Mouse (Mus musculus): ENCODE measurements around the gene Il31.
"Not testable (repeated sequence)": the region's sequence is repeated elsewhere in the genome, so short reads cannot be mapped to it uniquely, and the experiment has no call there.

The Il31 gene

DNA sequence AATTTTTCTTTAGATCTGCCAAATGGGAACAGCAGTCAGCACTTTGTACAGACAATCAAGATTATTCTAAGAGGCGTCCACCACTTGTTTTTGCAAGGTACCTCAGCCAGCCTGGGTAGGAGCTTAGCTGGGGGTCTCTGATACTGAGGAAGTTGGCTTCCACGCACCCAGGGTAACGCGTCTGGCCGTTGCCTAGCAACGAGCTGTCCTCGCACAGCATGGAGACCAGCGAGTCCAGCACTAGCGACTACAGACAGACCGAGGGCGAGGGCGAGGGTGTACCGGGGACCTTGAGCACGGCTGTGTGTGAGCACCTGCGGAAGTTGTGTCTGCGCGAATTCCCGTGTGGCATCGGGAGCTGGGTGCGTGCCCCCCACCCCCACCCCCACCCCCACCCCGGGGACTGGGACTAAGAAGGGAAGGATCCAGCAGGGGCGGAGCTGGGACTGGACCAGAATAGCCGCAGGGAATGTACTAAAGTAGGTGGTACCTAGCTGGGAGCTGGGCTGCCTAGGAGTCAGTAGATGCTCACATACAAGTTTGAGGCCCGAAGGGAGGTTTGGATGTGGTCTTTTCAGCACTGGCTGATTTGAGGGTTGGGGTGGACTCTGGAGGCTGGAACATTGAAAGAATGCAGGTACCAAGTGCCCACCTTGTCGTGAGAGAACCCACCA lies at the start of gene Il31, which contains the start of gene Lrrc43:
Gene Il31 (minus strand): TSS at position 378 of the 674 bp plus-strand sequence.
Gene Lrrc43 (plus strand): TSS at position 194 of the 674 bp plus-strand sequence.
- DNase-seq: no peak

DNA sequence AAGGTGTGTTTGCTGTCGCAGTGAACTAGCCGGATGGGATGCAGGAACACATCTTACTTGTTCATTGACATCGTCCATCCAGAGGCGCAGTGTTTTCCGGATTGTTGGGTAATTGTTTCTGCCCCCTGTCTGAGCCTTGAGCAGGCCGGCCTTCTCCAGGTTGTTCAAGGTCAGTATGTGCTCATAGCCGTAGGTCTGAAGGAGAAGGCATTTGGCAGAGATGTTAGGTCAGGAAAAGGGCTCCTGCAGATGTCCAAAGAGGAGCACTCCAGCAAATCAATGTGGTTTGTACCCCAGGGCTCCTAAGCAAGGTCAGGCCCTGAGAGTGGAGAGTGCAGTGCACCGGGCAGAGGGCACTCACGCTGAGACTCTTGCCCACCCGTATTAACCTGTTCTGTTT lies 44.5 kb upstream of the Il31 start:
- DNase-seq: no peak

DNA sequence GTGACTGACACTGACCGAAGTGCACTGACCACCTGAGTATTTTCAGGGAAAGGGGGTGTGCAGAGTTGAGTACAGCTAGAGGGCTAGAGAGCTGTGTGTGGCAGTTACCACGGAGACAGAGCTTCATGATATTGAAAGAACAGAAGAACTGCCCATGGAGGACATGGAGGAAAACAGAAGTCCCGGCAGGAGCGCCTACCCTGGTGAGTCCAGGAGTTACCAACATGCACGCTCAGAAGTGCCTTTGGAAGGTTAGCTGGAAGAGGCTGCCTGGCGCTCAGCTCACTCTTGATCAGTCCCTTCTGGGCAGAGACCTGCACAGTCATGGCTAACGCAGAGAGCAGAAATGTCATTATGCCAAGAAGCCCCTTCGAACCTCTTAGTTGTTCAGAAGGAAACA lies 40.8 kb upstream of the Il31 start:
- no peak for DNase-seq

DNA sequence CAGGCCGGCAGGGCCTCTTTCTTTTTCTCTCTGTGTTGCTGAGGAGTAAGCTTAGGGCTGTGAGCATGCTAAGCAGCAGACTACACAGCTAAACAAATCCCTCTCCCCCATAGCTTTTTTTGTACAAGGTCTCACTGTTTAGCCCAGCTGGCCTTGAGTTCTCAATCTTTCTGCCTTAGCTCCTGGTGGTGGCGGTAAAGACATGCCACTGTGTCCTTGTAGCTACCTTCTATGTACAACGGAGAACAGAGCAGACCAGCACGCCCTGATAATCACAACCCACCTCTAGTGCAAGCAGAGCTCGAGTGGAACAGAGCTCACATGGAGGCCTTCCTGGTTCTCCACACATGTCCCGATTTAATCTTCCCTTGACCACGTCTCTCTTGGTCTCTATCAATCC lies 39.4 kb upstream of the Il31 start:
- peak in 1 of 2 experiments; percentile 0 for DNase-seq

DNA sequence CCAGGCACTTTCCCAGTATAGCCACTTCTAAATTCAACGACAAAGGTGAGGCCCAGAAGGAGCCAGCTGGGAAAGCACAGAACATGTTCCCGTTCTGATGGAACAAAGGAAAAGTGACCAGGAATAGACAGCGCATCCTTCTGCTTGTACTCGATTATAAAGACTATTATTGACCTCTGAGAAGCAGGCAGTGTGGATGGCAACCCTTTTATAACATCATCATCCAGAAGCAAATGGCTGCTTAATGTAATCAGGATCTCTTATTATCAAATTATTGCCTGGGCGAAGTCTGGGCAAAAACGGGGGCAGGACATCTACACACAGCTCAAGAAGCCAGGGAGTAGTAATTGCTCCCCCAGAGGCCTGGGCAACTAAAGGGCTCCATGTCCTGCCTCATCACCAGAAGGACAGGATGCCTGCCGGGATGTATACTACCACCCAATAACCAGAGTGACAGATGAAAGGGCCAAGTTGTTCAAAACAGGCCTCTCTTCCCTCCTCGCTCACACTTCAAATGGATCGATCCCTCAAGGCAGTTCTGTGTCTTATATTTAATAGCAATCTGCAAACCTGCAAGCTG lies 36.7 kb upstream of the Il31 start:
- DNase-seq: no peak

DNA sequence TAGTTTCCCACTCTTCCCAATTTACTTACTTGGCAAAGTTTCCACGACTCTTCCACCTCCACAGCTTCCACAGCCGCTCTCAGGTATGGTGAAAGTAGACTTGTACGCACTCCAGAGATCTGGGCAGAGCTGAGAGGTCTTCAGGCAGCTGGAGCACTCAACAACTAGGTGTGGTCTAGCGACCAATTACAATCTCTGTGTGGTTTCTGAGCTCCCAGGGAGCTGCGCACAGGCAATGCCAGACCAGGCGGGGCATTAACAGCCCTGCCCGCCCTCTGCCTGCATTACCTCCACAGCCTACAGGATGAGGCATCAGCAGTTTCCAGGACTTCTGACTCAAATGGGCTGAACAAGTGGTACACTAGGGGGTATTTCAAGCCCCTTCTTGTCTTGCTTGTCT lies 36.0 kb upstream of the Il31 start, which contains the start of gene Gm49027:
Gene Gm49027 (minus strand): TSS at position 208 of the 400 bp plus-strand sequence.
- DNase-seq: no peak

DNA sequence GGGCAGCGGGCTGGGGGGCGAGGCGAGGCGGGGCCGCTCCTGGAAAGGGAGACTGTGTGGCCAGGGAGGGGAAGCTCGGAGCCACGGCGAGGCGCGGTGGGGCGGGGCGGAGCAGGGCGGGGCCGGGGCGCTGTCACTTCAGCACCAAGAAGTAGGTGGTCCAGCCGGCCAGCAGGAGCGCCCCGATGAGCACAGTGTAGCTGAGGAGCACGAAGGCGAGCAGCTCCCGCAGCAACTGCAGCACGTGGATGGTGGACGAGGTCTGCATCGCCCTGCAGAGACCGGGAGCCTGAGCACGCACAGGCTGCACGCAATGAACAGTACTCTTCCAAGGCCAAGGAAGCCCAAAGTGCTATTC lies 35.1 kb upstream of the Il31 start:
- DNase-seq: no peak

DNA sequence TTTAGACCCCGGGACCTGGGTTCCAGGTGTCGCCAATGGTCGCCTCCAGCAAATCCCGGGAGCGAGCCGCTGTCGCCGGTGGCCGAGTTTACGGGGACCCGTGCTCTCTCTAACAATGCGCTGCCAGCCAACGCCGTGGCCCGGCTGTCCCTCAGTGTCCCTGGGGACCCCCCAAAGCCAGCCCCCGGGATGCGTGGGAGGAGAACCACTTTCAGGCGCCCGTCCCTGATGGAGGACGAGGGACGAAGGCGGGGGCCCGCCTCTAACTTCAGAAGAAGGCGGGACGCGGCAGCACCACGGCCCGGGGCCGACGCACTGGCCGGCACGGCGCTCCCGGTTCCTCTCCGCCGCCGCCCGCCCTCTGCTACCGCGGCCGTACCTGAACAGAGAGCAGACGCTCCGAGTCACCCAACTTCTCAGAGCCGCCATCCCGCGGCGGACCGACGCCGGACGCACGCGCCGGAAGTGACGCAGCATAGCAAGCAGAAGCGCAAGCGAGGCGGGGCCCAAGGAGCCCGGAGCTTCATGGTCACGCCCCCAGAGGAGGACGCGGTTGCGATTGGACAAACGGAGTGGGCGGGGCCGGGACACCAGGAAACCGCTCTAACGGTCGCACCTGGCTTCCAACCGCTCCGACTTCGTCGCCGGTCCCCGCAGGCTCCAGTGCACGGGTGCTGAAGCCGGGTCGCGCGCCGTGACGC lies 34.6 kb upstream of the Il31 start, which contains the start of gene Diablo:
Gene Diablo (minus strand): TSS at position 485 of the 701 bp plus-strand sequence.
- DNase-seq: peak; percentile 99

DNA sequence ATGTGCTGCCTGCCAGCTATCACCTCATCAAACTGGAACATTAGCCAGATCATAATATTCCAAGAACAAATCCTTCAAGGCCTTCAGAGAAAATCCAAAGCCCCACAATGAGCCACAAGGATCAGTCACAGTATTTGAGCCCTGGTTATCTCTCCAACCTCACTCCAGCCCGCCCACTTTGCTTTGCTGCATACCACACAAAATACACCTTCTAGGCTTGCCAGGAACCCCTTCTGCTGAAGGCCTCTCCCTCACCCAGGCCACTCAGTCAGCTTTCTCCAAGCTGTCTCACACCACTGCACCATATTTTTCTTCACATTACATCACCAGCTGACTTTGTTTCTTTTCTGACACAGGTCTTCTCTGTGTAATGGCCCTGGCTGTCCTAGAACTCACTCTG lies 32.9 kb upstream of the Il31 start:
- DNase-seq: no peak

DNA sequence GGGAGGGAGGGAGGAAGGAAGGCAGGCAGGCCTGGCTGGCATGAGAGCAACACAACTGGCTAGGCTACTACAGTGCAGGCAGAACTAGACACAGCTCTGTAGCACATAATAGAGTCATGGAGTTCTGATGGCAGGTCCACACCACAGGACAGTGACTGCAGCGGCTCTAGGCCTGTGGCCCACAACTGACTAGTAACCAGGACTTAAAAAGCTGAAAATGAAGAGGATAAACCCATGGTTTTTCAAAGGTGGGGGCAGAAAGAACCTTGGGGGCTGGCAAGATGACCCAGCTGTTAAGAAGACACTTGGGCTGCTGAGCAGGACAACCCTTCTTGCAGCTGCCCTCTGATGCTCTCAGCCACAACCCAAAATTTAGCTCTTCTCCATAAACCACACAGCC lies 32.3 kb upstream of the Il31 start:
- DNase-seq: no peak

DNA sequence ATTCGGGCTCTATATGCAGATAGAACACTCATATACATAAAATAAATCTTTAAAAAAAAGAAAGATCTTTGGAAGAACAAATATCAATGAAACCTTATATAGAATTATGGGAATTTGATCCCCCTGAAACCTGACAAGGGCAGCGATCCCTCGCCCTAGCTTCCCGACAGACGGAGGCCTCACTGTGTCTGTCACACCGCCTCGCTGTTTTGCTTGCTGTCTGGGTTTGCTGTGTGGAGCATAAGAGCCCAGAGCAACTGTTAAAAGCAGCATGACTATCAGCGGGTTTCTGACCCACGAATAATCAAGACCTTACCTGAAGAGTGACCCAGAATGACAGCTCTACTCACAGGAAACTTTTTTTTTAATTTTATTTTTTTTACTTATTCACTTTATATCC lies 31.4 kb upstream of the Il31 start:
- DNase-seq: no peak

DNA sequence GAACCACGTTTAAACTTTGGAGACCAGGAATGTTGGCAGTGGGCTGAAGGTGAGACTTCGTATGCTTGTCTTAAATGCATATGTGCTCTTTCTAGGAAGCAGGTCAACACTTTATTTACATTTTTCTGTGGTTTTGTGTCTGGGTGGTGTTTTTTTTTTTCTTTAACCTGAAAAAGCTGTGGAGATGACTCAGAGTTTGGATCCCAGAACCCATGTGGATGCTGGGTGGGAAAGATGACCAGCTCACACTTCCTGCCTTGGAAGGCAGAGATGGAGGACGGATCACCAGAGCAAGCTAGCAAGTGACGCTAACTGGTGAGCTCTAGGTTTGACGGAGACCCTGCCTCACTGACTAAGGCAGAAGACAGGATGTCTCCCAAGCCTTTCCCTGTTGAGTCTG lies 25.6 kb upstream of the Il31 start:
- no peak for DNase-seq

DNA sequence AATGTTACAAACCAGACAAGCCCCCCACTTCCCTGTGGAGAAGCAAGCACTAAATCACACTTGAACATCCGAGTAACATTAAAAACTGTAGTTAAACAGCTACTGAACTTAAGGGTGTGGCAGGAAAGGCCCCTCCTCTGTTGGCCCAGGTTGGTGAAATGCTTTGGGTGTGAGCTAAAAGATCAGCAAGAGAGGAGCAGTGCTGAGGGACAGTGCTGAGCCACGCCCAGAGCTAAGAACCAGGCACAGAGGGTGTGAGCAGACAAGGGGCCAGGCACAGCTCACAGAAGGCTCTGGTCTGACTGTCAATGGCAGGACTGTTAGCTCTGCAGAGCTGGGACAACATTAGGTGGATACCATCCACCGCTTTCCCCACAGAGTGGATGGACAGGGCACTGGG lies 22.8 kb upstream of the Il31 start:
- DNase-seq: no peak

DNA sequence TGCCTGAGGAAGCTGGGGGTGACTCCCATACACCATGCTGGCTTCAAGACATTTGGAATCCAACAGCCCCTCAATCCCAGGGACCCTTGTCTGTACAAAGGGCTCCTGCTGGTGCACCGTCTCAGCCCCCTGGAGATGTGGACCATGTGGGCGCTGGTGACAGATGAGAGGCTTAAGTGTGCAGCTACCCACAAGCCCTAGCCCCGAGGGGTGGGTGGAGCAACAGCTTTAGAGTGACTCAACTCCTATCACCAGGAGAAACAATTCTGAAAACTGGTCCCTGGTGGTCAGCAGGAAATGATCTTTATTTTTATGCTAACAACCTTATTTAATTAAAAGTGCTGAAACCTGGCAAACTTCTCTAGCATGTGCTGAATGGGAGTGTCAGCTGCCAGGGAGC lies 22.1 kb upstream of the Il31 start:
- DNase-seq: not testable (repeated sequence)

DNA sequence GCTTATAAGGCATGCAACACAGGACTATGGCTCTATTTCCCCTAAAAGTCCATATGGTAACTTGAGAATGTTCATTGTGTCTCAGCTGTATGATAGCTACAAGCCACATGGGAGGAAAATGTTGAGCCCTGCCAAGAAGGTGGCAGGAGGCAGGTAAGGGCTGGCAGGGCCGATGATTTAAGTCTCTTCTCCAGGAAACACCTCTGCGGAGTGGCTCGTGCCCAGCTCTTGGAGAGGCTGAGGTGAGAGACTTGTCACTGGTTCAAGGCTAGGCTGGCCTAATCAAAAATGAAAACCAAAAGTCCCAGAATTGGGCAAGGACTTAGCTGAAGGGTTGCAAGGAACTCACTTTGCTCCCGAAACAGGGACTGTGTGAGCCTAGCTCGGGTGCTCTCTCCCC lies 20.9 kb upstream of the Il31 start, which contains the start of gene B3gnt4:
Gene B3gnt4 (plus strand): TSS at position 301 of the 400 bp plus-strand sequence.
- no peak for DNase-seq

DNA sequence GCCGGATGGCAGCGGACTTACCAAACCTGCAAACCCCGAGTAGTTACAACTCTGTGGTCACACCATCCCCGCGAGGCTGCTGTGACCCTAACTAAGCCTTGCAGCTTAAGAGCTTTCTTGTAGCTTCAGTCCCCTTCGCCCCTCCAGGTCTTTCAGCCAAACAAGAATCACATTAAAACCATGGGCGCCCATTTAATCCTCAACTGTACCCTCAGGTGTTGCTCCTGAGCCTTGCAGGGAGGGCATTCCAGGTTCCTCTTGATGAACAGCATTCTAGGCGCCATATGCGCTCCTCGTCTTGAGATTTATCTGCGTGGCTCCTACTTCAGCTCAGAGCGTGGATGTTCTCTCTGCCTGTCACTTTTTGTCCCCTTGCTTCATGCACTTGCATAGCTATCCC lies 19.6 kb upstream of the Il31 start:
- DNase-seq: no peak

DNA sequence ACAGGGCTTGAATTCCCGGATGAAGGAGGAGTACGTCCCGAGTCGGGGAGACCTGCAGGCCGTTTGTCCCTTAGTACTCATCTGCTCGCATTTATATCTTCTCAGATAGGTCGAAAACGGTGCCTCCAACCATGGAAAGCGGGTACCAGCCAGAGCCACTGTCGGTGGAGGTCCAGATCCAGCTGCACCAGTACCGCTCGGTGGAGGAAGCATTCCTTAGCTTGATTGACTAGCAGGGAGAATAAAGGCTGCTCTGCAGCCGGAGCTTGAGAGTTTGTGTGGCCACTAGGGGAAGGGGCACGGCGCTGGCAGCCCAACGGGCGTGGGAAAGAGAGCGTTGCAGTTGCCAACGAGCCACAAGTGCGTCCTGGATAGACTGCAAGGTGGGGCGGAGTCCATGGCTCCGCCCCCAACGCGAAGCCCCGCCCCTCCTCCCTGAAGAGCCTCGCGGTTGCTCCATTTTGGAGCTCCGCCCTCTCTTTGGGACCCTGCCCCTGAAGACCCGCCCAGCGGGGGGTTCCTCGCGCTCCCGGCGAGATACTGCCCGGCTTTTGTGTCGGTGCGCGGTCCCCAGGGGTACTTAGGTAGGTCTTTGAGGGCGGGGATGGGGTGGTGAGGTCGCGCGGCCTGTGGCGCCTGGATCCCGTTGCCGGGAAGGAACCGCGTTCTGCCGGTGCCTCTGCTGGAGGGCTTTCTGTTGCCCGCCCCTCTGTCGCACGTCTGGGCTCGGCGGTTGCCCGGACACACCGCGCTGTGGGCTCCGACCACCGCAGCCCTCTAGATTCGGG lies 18.8 kb upstream of the Il31 start:
- DNase-seq: peak; percentile 83 to 84

DNA sequence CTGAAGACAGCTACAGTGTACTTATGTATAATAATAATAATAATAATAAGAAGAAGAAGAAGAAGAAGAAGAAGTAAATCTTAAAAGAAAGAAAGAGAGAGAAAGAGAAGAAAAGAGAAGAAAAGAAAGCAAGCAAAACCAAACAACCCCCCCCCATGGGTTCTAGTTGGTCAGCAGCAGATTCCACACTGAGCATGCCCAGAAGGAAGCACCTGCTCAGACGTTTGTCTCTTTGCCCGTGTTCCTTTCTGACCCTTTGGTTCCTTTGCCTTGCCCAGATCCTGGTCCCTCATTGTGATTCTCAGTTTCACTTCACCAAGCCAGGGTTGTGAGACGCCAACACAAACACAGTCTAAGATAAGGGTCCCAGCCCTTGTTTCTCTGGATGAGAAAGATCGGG lies 12.7 kb upstream of the Il31 start:
- DNase-seq: no peak

DNA sequence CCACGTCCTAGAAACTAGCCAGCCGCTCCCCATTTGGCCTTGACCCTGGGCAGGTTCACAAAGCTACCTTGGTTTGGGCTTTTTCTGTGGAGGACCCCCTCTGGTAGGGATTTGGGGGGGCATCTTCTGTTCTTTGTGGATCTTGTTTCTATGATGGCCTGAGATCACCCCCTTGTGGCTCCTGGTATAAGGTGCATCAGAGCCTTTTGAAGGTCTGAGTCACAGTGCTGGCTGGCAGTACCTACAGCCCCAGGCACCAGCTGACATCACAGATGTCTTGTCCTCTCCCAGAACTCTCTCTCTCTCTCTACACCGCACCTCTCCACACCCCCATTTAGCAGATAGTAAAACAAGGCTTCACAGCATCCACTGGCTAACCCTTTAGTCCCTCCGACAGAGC lies 10.4 kb upstream of the Il31 start:
- peak; percentile 59 to 61 for DNase-seq

DNA sequence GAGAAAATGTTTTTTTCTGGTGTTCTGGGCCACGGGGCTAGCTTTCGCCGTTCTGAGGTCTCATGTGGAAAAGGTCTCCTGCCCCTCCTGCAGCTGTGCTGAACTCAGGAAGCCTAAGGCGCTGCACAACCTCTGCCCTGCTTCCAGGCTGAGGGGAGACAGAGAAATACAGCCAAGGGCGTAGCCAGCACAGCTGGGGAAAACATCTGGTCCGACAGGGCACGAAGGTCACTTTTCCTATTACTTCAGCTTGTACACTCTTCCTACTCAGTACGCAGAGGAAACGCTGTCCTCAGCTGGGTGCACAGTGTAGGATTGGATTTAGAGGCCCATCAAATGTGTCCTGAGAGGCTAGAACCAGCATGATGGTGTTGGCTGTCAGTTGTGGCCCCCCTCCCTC lies 646 bp upstream of the Il31 start:
- DNase-seq: no peak

DNA sequence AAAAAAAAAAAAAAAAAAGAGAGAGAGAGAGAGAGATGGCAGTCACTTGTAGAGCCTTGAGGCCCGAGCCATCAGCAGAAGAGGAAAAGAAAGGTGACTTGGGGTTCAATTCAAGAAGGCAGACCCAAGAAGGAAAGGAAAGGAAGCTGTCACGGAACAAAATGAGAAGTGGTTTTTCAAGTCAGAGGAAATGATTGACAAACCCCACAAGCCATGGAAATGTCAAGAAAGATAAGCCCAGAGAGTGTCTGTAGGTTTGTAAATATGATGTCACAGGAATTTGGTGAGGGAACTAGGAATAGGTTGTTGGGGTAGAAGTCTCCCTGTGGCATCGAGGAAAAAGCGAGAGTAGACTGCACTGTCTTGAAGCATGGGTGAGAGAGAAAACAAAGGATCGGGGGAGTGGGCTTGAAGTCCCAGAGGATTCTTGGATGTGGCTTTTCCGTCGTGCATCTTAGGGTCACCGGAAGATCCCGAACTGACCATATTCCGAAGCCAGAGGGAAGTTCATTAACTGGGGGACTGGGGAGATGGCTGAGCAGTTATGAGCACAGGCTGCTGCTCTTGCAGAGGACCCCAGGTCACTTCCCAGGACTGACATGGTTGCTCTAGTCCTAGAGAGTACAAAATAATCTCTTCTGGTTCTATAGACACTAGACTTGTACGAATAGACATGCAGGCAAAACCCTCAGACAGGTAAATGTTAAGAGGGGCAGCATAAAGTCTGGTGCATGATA lies 1.5 kb downstream of the Il31 start:
- no peak for DNase-seq

DNA sequence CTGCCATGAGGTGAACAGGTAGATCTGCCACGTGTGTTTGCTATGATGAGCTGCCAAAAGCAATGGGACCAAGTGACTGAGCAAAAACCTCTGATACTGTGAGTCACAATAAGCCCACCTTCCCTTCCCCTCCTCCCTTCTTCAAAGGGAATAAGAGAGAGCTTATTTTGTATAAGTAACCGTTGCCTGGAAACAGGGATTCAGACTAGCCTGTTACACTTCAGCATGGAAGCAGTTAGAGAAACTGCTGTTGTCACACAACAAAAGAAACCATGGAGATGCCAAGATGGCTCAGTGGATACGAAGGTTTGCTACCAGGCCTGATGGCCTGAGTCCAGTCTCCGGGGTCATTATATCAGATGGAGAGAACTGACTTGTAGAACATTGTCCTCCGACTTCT lies 15.5 kb downstream of the Il31 start:
- no peak for DNase-seq

All from B cell, adult 2 months (primary cell).